Mouse (Mus musculus): ENCODE data around the gene 2900011O08Rik. TPM values are rescaled to one million over a fixed set of nuclear protein-coding genes. Genes with fewer than 3 reads are reported as not detected.

2900011O08Rik gene
- total RNA-seq, 2 experiments from 2014 or later: not detected

GRCm38 (mm10) chr16:14123901-14124300, 137.5 kb downstream of the 2900011O08Rik start:
- no peak for DNase-seq (ENCODE audit: low spot score)
- intact Hi-C loops (cut with DNase I): loop anchor here (10.0 kb wide), 1 partner anchor 219 kb away; the partner anchor contains the start of genes Mpv17l and Pdxdc1

- intact Hi-C loops (cut with DNase I): loop anchor here (10.0 kb wide), 1 partner anchor 220 kb away; the partner anchor contains the start of genes Mpv17l and Pdxdc1
- DNase-seq (ENCODE audit: low spot score): no peak
Observed at GRCm38 (mm10) chr16:14124709-14125108, 138.3 kb downstream of the 2900011O08Rik start.

- no peak for DNase-seq (ENCODE audit: low spot score)
- intact Hi-C loops (cut with DNase I): loop anchor here (10.0 kb wide), 1 partner anchor 220 kb away; the partner anchor contains the start of genes Mpv17l and Pdxdc1
Observed at GRCm38 (mm10) chr16:14125253-14125652, 138.8 kb downstream of the 2900011O08Rik start.

GRCm38 (mm10) chr16:14128977-14129376, 142.6 kb downstream of the 2900011O08Rik start:
- intact Hi-C loops (cut with DNase I): loop anchor here (10.0 kb wide), 1 partner anchor 224 kb away; the partner anchor contains the start of genes Mpv17l and Pdxdc1
- DNase-seq (ENCODE audit: low spot score): no peak

- DNase-seq (ENCODE audit: low spot score): no peak
- intact Hi-C loops (cut with DNase I): no loop called here
Observed at GRCm38 (mm10) chr16:14130796-14131195, 144.4 kb downstream of the 2900011O08Rik start.

GRCm38 (mm10) chr16:14131376-14131775, 145.0 kb downstream of the 2900011O08Rik start:
- DNase-seq (ENCODE audit: low spot score): no peak
- intact Hi-C loops (cut with DNase I): no loop called here

- intact Hi-C loops (cut with DNase I): no loop called here
- DNase-seq (ENCODE audit: low spot score): no peak
Observed at GRCm38 (mm10) chr16:14131838-14132237, 145.4 kb downstream of the 2900011O08Rik start.

GRCm38 (mm10) chr16:14135014-14135413, 148.6 kb downstream of the 2900011O08Rik start:
- no peak for DNase-seq (ENCODE audit: low spot score)
- intact Hi-C loops (cut with DNase I): no loop called here

- DNase-seq (ENCODE audit: low spot score): no peak
- intact Hi-C loops (cut with DNase I): no loop called here
Observed at GRCm38 (mm10) chr16:14137976-14138561, 151.7 kb downstream of the 2900011O08Rik start.

GRCm38 (mm10) chr16:14139106-14139505, 152.7 kb downstream of the 2900011O08Rik start:
- no peak for DNase-seq (ENCODE audit: low spot score)
- intact Hi-C loops (cut with DNase I): no loop called here

- DNase-seq (ENCODE audit: low spot score): no peak
- intact Hi-C loops (cut with DNase I): no loop called here
Observed at GRCm38 (mm10) chr16:14143298-14143697, 156.9 kb downstream of the 2900011O08Rik start.

GRCm38 (mm10) chr16:14147712-14148111, 161.3 kb downstream of the 2900011O08Rik start:
- no peak for DNase-seq (ENCODE audit: low spot score)
- intact Hi-C loops (cut with DNase I): loop anchor here (2.0 kb wide), 1 partner anchor 49 kb away; no protein-coding TSS in a partner anchor

Small RNA genes lying within 50 kb of the gene (microRNA-seq; reads per million reads assigned to microRNA genes)
- gene Gm27671: not detected

Other genes starting within 250 kb of the 2900011O08Rik start
- 10 to 100 TPM; 37.5 to 38.3 TPM for gene Rrn3, start 205.9 kb upstream of the 2900011O08Rik start, total RNA-seq (2021)
- gene Ntan1, start 167.8 kb upstream of the 2900011O08Rik start, total RNA-seq (2021): 10 to 100 TPM; 47.9 to 49.4 TPM
- 10 to 100 TPM; 73.2 to 75.2 TPM for gene Pdxdc1, start 83.5 kb upstream of the 2900011O08Rik start, total RNA-seq (2021)
- under 1 TPM; 0.45 to 0.81 TPM for gene Mpv17l, start 83.4 kb upstream of the 2900011O08Rik start, total RNA-seq (2021)
- not detected for gene Ifitm7, start 284 bp downstream of the 2900011O08Rik start, total RNA-seq (2021)
- 10 to 100 TPM; 30.0 TPM for gene Nde1, start 176.7 kb downstream of the 2900011O08Rik start, total RNA-seq (2021)
- 10 to 100 TPM; 29.3 to 34.2 TPM for gene Marf1, start 176.7 kb downstream of the 2900011O08Rik start, total RNA-seq (2021)